Mouse (Mus musculus): ENCODE results near the gene Hist2h3c2. TPM values are rescaled to one million over a fixed set of nuclear protein-coding genes. Genes with fewer than 3 reads are reported as not detected.
"Not testable (repeated sequence)": the region's sequence is repeated elsewhere in the genome, so short reads cannot be mapped to it uniquely, and the experiment has no call there.

The Hist2h3c2 gene
- polyA plus RNA-seq, 1 experiment from 2014 or later = 10.0 TPM

DNA sequence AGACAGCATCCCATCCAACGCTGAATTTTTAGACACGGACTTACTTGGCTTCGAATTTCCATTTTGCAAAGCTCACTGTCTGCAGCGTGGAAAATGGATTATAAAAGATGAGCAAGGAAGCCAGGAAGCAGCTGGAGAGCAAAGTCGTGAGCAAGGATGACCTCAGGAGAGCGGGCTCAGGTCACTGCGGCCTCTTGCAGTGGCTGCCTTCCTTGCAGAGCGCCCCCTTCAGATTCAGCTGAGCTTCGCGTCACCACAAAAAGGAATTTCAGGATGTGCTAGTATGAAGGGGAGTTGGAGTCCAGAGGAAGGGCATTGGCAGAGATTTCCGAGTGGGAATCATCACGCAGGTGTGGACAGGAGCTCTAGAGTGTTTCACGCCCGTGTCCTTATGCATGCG, 29.7 kb downstream of the Hist2h3c2 start:
- H3K4me3 ChIP-seq = no peak overlapping the region
- ATAC-seq (ENCODE audit: insufficient number of reproducible peaks, insufficient read depth, low FRiP score, low TSS enrichment, low read depth) = no peak
- H3K36me3 ChIP-seq = no peaks in the 10 kb centered on the region
- 19% methylated on average over 15 of the region's 15 CpGs for WGBS
- no peaks in the 10 kb centered on the region for H3K27me3 ChIP-seq
- H3K27ac ChIP-seq = no peak overlapping the region
- H3K9ac ChIP-seq = 0 out of 2 replicates have a peak overlapping the region, but pooled peaks have one; percentile 27
- no peaks in the 10 kb centered on the region for H3K9me3 ChIP-seq
- H3K4me2 ChIP-seq = no peak overlapping the region
- no peaks in the 10 kb centered on the region for H3K4me1 ChIP-seq

DNA sequence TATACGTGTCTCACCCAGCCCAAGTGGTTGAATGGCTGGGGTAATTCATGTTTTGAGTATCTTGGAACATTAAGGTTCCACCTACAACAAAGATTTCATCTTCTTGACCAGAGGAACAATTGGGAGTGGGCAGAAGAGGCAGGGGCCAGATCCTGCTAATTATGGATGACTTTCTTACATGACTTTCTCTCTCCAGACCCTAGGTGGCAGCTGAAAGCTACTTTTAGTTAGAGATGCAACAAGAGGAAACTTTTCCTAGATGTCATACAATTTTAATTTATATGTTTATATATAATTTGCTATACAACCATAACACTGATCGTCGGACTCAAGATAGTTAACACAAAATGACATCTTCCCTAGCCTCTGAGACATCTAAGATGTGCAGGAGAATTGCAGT, 31.1 kb downstream of the Hist2h3c2 start:
- Histone ChIP-seq H3K27ac (no peak overlapping the region), H3K4me3 (no peak overlapping the region), H3K9ac (no peak overlapping the region), H3K36me3 (no peaks in the 10 kb centered on the region), H3K4me1 (no peaks in the 10 kb centered on the region), H3K27me3 (no peaks in the 10 kb centered on the region), H3K4me2 (no peak overlapping the region), H3K9me3 (no peaks in the 10 kb centered on the region)
- no peak for ATAC-seq (ENCODE audit: insufficient number of reproducible peaks, insufficient read depth, low FRiP score, low TSS enrichment, low read depth)
- 83% methylated on average over 3 of the region's 3 CpGs for WGBS

DNA sequence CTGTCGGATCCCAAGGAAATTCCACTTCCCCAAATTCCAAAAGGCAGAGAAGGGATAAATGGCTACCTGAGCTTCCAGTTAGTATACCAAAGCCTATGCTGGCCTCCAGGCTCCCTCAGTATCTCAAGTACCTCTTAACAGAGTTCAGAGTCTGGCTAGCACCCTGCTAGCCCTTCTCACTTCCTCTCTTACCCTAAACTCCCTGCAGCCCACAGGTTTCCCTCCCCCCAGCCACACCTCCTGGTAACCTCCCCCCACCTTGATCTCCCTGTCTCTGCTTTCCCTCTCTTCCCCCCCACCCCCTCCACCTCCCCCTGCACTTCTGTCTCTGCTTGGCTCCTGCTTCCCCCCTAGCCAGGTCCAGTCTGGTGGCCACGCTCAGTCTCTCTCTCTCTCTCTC, 39.2 kb downstream of the Hist2h3c2 start:
- Histone ChIP-seq H3K9ac (no peak overlapping the region), H3K4me2 (no peak overlapping the region), H3K4me1 (peaks cover 16% of the 10 kb centered on the region), H3K4me3 (no peak overlapping the region), H3K27me3 (no peaks in the 10 kb centered on the region), H3K9me3 (no peaks in the 10 kb centered on the region), H3K27ac (no peak overlapping the region), H3K36me3 (peaks cover 6% of the 10 kb centered on the region; the same call in 1 of the 2 replicates)
- 60% methylated on average over 2 of the region's 2 CpGs for WGBS
- no peak for ATAC-seq (ENCODE audit: insufficient number of reproducible peaks, insufficient read depth, low FRiP score, low TSS enrichment, low read depth)

DNA sequence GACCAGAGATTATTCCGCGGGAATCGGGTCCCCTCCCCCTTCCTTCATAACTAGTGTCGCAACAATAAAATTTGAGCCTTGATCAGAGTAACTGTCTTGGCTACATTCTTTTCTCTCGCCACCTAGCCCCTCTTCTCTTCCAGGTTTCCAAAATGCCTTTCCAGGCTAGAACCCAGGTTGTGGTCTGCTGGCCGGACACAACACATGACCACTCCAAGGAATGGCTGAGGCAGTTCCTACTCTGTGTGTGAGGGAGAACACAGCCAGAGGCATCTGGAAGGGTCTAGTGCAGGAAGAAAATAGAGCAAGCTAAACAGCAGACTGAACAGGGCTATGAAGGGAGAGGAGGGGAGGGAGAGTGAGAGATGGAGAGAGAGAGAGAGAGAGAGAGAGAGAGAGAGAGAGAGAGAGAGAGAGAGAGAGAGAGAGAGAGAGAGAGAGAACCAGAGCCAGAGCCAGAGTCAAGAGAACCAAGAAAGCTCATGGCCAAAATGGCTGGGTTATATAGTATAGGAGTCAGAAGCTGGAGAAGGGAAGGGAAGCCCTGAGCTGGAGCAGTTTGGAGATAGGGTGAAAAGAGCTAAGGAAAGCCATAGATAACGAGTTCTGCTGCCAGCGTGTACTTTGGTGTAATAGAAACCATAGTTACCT, 40.2 kb downstream of the Hist2h3c2 start:
- not testable (repeated sequence) for H3K27ac ChIP-seq; H3K9ac ChIP-seq; H3K4me3 ChIP-seq; H3K9me3 ChIP-seq; ATAC-seq (ENCODE audit: insufficient number of reproducible peaks, insufficient read depth, low FRiP score, low TSS enrichment, low read depth); H3K36me3 ChIP-seq; H3K27me3 ChIP-seq
- Histone ChIP-seq H3K4me2 (peak overlapping the region; percentile 96), H3K4me1 (peaks cover 16% of the 10 kb centered on the region)
- WGBS = 20% methylated on average over 8 of the region's 8 CpGs

DNA sequence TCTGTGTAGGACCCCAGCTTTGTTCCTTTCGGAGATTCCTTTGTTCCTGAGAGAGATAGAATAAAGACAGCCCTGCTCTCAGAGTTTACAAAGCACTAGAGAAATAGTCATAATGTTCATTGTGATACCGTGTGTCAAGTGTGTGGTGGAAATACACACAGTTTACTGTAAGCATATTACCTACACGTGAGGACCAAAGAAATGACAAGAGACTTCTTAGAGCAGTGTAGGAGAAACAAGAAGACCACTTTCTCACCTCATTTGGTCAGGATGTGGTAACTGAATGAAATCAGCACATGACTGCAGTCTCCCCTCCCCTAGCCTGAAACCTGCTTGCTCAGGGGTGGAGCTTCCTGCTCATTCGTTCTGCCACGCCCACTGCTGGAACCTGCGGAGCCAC, 40.7 kb downstream of the Hist2h3c2 start:
- ATAC-seq (ENCODE audit: insufficient number of reproducible peaks, insufficient read depth, low FRiP score, low TSS enrichment, low read depth) = no peak
- 3% methylated on average over 6 of the region's 6 CpGs for WGBS
- Histone ChIP-seq H3K4me3 (peak overlapping the region; percentile 63), H3K9ac (peak overlapping the region; percentile 59; the same call in 1 of the 2 replicates), H3K4me1 (peaks cover 16% of the 10 kb centered on the region), H3K9me3 (no peaks in the 10 kb centered on the region), H3K27me3 (no peaks in the 10 kb centered on the region), H3K4me2 (peak overlapping the region; percentile 96), H3K36me3 (peaks cover 9% of the 10 kb centered on the region; the same call in 1 of the 2 replicates), H3K27ac (0 out of 2 replicates have a peak overlapping the region, but pooled peaks have one; percentile 57)

DNA sequence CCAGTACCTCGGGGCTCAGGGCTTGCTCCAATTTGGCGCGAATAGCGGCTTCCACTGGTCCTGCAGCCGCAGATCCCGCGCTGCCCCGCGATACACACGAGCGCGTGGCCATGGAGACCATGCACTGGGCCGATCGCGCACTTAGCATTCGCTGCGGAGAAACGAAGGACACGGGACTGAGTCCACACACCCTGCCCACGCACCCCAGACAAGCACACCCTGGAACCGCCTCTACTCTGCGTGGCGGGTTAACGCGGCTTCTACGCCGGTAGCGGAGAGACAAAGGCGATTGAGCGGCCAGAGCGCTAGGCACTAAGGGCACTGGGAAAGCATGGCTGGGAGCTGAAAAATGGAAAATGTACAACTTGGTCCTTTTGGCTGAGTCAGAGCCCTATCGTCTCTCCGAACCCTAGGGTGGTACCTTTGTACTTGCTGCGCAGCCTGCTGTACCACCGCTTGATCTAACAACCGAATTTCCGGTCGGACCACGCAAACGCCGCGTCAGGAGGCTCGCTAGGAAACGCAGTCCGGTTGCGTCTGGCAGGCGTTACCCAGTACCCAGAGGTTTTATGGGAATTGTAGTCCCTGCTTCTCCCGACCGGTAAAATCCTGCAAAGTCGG, 41.7 kb downstream of the Hist2h3c2 start:
- peak overlapping the region; percentile 88 for H3K9ac ChIP-seq
- ATAC-seq (ENCODE audit: insufficient number of reproducible peaks, insufficient read depth, low FRiP score, low TSS enrichment, low read depth) = peak; percentile 89
- WGBS = under 1% methylated on average over 50 of the region's 50 CpGs

DNA sequence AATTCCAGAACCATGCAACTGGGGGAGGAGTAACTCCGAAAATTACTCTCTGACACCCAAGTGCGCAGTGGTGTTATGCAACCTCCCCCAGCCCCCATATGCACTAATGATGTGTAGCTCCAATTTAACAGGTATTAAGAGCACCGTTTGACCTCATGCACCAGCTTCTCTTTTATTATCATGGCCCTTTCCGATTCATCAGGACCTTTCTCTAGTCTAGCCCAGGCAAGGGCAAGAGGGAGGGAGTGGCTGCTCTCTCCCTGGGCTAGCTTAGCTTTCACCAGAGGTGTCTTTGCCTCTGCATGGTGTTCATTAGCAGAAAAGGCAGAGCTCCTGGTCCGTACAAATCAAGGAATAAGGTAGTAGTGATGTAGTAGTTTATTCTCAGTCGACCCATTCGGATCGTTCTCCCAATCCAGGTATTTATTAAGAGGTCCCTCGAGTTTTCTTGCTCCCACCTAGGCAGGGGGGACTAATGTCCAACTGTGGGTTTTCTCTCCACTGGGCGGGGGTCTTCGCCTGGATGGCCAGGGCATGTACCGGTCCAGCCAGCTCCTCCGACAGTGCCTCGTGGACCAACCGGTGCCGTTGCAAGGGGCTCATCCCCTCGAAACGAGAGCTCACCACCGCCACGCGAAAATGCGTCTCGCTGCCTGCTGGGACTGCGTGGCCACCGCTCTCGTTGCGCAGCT, 42.3 kb downstream of the Hist2h3c2 start:
- H3K27me3 ChIP-seq = no peaks in the 10 kb centered on the region
- H3K27ac ChIP-seq = peak overlapping the region; percentile 96
- peaks cover 19% of the 10 kb centered on the region for H3K4me1 ChIP-seq
- H3K36me3 ChIP-seq = peaks cover 9% of the 10 kb centered on the region; the same call in 1 of the 2 replicates
- H3K4me3 ChIP-seq = peak overlapping the region; percentile 63
- no peaks in the 10 kb centered on the region for H3K9me3 ChIP-seq
- 17% methylated on average over 27 of the region's 27 CpGs for WGBS
- H3K4me2 ChIP-seq = peak overlapping the region; percentile 96
- peak overlapping the region; percentile 88 for H3K9ac ChIP-seq
- no peak; the same call in 1 of the 2 replicates for ATAC-seq (ENCODE audit: insufficient number of reproducible peaks, insufficient read depth, low FRiP score, low TSS enrichment, low read depth)

More for the DNA sequence above, 41.7 kb downstream of the Hist2h3c2 start:
- Histone ChIP-seq H3K36me3 (peaks cover 9% of the 10 kb centered on the region; the same call in 1 of the 2 replicates), H3K4me2 (peak overlapping the region; percentile 96), H3K27ac (peak overlapping the region; percentile 96), H3K27me3 (no peaks in the 10 kb centered on the region), H3K4me3 (peak overlapping the region; percentile 63), H3K9me3 (no peaks in the 10 kb centered on the region), H3K4me1 (peaks cover 19% of the 10 kb centered on the region)

DNA sequence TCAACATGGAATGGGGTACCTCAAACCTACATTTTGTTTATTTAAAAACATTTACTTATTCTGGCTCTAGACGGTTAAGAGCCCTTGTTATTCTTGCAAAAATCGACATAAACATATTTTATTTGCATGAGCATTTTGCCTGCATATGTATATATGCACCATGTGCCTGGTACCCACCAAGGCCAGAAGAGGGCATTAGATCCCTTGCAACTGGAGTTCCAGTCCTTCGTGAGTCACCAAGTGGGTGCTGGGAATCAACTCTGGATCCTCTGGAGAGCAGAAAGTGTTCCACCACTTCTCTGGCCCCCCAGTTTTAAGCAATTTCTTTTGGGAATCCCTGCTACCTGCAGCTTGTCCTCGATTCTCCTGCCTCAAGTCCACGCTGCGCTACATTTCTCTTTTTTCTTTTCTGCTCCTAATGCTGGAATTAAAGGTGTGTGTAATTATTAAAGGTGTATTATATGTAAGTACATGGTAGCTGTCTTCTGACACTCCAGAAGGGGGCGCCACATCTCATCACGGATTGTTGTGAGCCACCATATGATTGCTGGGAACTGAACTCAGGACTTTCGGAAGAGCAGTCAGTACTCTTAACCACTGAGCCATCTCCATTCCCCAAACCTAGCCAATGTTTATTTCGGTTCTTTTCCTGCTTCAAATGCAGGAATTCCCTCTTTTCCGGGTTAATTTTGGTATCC, 43.2 kb downstream of the Hist2h3c2 start:
- Histone ChIP-seq H3K27ac (no peak overlapping the region), H3K9me3 (no peaks in the 10 kb centered on the region)
- WGBS = 90% methylated on average over 11 of the region's 11 CpGs

DNA sequence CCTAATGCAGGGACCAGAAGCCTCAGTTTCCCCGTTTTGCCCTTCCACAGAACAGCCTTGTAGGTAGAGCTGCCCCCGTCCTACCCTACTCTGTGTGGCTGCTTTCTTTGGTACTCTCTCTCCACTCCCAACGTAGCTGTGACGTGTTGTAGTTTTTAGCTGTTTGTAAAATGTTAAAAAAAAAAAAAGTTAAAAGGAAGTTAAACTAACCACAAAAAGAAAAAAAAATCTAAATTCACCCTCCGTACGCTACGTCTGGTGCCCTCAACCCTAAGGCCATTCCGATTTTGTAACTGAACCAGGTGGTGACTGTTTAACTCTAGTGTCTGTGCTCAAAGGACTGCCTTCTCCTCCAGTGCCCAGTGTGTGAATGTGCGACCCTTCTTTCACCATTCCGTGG, 44.0 kb downstream of the Hist2h3c2 start:
- no peak for ATAC-seq (ENCODE audit: insufficient number of reproducible peaks, insufficient read depth, low FRiP score, low TSS enrichment, low read depth)
- Histone ChIP-seq H3K27me3 (no peaks in the 10 kb centered on the region), H3K4me1 (peaks cover 19% of the 10 kb centered on the region), H3K4me2 (no peak overlapping the region), H3K4me3 (no peak overlapping the region), H3K27ac (no peak overlapping the region), H3K9ac (no peak overlapping the region), H3K36me3 (peaks cover 17% of the 10 kb centered on the region), H3K9me3 (no peaks in the 10 kb centered on the region)
- WGBS = 75% methylated on average over 10 of the region's 10 CpGs

More for the DNA sequence above, 43.2 kb downstream of the Hist2h3c2 start:
- no peaks in the 10 kb centered on the region for H3K27me3 ChIP-seq
- H3K4me3 ChIP-seq = no peak overlapping the region
- H3K36me3 ChIP-seq = peaks cover 9% of the 10 kb centered on the region; the same call in 1 of the 2 replicates
- ATAC-seq (ENCODE audit: insufficient number of reproducible peaks, insufficient read depth, low FRiP score, low TSS enrichment, low read depth) = no peak
- H3K4me1 ChIP-seq = peaks cover 19% of the 10 kb centered on the region
- H3K9ac ChIP-seq = no peak overlapping the region
- H3K4me2 ChIP-seq = peak overlapping the region; percentile 96; the same call in 1 of the 2 replicates

DNA sequence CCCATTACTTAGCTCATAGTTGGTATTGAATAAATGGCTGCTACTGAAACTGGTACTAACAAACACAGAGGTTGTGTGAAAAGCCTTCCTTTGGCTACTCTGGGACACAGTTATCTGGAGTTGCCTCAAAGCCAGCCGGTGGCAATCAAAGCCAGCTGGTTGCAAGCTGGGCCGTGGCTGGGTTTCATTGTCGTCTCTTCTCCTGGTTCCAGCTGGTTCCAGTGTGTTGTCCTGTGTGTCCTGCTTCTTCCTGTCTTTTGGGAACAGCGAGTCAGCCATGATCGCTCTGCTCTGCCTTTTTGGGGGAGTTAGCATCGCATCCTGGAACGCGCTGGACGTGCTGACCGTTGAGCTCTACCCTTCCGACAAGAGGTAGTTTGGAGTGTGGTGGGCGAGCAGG, 46.0 kb downstream of the Hist2h3c2 start:
- Histone ChIP-seq H3K4me1 (peaks cover 16% of the 10 kb centered on the region), H3K9me3 (no peaks in the 10 kb centered on the region), H3K4me3 (no peak overlapping the region), H3K27ac (0 out of 2 replicates have a peak overlapping the region, but pooled peaks have one; percentile 16), H3K27me3 (no peaks in the 10 kb centered on the region), H3K4me2 (peak overlapping the region; percentile 12; the same call in 1 of the 2 replicates), H3K9ac (no peak overlapping the region), H3K36me3 (peaks cover 27% of the 10 kb centered on the region)
- ATAC-seq (ENCODE audit: insufficient number of reproducible peaks, insufficient read depth, low FRiP score, low TSS enrichment, low read depth) = no peak
- 41% methylated on average over 12 of the region's 12 CpGs for WGBS

Data from embryonic facial prominence, embryonic 13.5 days (tissue).